In the genomic region with DNA sequence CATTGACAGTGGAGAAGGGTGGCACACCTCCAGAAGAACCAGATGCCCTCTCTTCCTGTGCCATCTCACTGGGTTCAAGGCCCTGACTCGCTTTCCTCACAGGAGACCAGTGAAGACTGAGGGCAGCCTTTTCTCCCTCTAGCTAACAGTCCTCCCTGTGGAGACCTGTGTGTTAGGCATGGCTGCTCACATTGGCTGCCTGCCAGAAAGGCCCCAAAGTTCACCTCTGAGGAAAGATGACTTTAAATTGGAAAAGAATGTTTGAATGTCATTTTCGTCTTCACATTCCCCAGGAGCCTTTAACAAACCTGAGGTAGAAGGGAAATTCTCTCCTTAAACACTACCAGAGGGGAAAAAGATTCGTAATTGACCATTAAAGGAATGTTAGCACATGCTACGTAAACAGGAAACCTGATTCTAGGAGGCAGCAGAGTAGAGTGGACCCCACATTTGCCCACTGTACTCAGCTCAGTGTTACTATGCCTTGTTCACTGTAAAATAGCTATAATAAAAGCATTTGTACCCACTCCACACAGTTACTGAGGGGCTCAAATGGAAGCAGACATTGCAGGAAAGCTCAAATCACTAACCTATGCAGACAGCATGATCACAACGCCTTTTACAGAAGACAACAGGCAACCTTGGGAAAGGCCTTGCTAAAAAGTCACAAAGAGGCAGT, we compare ENCODE assay signal across 11 mouse cellular contexts.
DNase-seq lines count a peak whose midpoint lies in the region; ATAC-seq and TF ChIP-seq lines count a peak whose summit lies in the region.
"Had no signal": no experiment of that assay in that cellular context is flagged by ENCODE, and none has a peak within 500 bp of the region (broad histone marks: within the 10 kb centered on the region; RNA-seq: fewer than 3 reads in every experiment).

No protein-coding gene starts in this region.

- peak; percentile 7 for DNase-seq in embryo, embryonic 10 days (ENCODE audit: low spot score)
- no peak for DNase-seq in embryo, embryonic 9.5 days (ENCODE audit: extremely low spot score)
- peak; percentile 26 for DNase-seq in embryo, embryonic 10.5 days (ENCODE audit: low spot score)
- DNase-seq in hindlimb bud, embryonic 11.5 days (ENCODE audit: extremely low spot score, low read depth, low spot score), result peak; percentile 8
- DNase-seq in kidney, postnatal 36 days, result peak; percentile 13 to 69
- DNase-seq in frontal cortex, adult 2 months (ENCODE audit: extremely low spot score in 1 of 2, low spot score in 1 of 2), result no peak
- DNase-seq in layer of hippocampus, adult 2 months (ENCODE audit: low spot score in 2 of 2), result no peak
- DNase-seq in forebrain, embryonic 14.5 days (ENCODE audit: low spot score), result no peak
- DNase-seq: adrenal gland, adult 2 months had no signal

- 0 out of 2 replicates have a peak, but pooled peaks cover 2% of the 10 kb centered on the region for H3K4me1 ChIP-seq in forebrain, embryonic 14.5 days (ENCODE audit: control insufficient read depth, insufficient read depth, low read length)
- H3K4me1 ChIP-seq: heart, embryonic 10.5 days had no signal

- H3K27ac ChIP-seq in layer of hippocampus, adult 2 months, result no peak overlapping the region
- no peak overlapping the region for H3K27ac ChIP-seq in forebrain, embryonic 14.5 days (ENCODE audit: low read depth, low read length)
- H3K27ac ChIP-seq: heart, embryonic 10.5 days; midbrain, embryonic 15.5 days had no signal

- H3K4me2 ChIP-seq in forebrain, embryonic 14.5 days (ENCODE audit: low read length), result no peak overlapping the region
- H3K4me2 ChIP-seq: midbrain, embryonic 15.5 days had no signal

- no peaks in the 10 kb centered on the region for H3K9me3 ChIP-seq in forebrain, embryonic 14.5 days (replicated peaks; ENCODE audit: control insufficient read depth, low read length)
- H3K9me3 ChIP-seq: heart, embryonic 10.5 days; midbrain, embryonic 15.5 days had no signal

- no peaks in the 10 kb centered on the region for H3K27me3 ChIP-seq in forebrain, embryonic 14.5 days (replicated peaks; ENCODE audit: control insufficient read depth, insufficient read depth, low read length)
- H3K27me3 ChIP-seq: midbrain, embryonic 15.5 days had no signal

- no peak overlapping the region for H3K9ac ChIP-seq in forebrain, embryonic 14.5 days (ENCODE audit: low read length)
- H3K9ac ChIP-seq: midbrain, embryonic 15.5 days had no signal

- no peak overlapping the region for H3K4me3 ChIP-seq in layer of hippocampus, adult 2 months
- no peak overlapping the region for H3K4me3 ChIP-seq in forebrain, embryonic 14.5 days (ENCODE audit: low read depth, low read length)
- H3K4me3 ChIP-seq: heart, embryonic 10.5 days; midbrain, embryonic 15.5 days had no signal

- 83% methylated on average over 5 of the region's 5 CpGs for WGBS in forebrain, embryonic 14.5 days

- no peak for ATAC-seq in forebrain, embryonic 14.5 days
- ATAC-seq: midbrain, embryonic 15.5 days had no signal

- TF ChIP-seq CTCF in layer of hippocampus, adult 2 months (conservative IDR thresholded peaks at IDR 0.05), result no peak

- H3K36me3 ChIP-seq in forebrain, embryonic 14.5 days (ENCODE audit: control insufficient read depth, insufficient read depth, low read length), result no peaks in the 10 kb centered on the region
- H3K36me3 ChIP-seq: heart, embryonic 10.5 days; midbrain, embryonic 15.5 days had no signal

Comparison
In these comparisons a context has a peak if more than half of its experiments do, and no peak if none do; other contexts are left out.
1. DNase-seq: peak in embryo, embryonic 10 days (single experiment), embryo, embryonic 10.5 days (single experiment), hindlimb bud, embryonic 11.5 days (single experiment) and kidney, postnatal 36 days (2 of 2); none in embryo, embryonic 9.5 days (single experiment), frontal cortex, adult 2 months (0 of 2), layer of hippocampus, adult 2 months (0 of 2) and forebrain, embryonic 14.5 days (single experiment).